Mouse (Mus musculus): ENCODE results near the gene Tns3.

The Tns3 gene

DNA sequence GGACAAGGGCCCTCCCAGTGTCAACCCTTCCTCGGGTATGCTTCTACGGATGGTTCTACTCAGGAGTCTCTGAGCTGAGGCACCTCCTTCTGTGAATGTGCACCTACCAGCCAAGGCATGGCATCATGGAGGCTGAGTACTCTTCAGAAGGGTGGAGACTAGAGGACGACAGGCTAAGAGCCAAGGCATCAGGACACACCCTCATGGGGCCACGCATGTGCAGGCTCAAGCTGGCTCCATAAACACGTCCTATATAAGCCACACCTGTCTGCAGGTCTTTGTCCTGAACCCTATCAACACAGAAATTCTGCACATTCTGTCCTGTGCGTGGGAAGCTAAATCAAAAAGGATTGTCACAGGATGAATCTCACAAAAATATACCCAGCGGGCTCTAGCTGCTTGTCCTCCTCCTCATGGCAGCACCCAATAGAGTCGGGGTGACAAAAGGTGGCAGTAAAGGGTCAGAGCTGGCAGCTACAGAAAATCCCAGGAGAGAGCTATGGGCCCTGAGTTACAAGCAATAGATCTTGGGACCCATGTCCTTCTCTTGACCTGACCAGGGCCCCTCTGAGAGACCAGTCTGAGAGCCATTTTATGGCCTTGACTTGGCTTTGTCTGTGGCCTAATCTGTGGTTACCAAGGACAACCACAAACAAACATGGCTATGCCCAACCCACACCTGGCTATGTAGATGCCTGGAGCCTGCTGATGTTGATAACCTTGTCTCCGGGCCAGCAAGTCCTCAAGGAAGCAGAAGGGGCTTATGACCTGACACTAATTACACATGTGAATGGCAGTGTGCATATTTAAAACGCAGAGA is 82.0 kb downstream of the Tns3 start:
- in situ Hi-C loops (cut with MboI, MseI), result no loop called here

DNA sequence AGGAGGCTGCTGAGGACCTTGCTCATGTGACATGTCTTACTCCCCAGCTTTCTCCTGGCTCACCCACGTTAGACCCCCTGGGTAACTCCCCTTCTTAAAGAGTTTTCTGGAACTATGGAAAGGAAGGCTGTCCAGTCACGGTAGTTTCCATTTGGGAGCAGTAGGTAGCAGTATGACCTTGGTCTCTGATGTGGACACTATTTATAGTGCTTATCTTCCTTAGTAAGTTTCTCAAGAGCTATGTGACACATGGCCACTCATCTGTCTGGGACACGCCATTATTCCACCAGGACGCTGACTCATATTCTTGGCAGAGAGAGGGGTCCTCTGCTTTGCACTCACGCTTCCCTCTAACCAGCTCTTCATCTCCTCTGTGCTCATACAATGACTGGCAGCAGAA is 84.5 kb downstream of the Tns3 start:
- in situ Hi-C loops (cut with MboI, MseI), result no loop called here

DNA sequence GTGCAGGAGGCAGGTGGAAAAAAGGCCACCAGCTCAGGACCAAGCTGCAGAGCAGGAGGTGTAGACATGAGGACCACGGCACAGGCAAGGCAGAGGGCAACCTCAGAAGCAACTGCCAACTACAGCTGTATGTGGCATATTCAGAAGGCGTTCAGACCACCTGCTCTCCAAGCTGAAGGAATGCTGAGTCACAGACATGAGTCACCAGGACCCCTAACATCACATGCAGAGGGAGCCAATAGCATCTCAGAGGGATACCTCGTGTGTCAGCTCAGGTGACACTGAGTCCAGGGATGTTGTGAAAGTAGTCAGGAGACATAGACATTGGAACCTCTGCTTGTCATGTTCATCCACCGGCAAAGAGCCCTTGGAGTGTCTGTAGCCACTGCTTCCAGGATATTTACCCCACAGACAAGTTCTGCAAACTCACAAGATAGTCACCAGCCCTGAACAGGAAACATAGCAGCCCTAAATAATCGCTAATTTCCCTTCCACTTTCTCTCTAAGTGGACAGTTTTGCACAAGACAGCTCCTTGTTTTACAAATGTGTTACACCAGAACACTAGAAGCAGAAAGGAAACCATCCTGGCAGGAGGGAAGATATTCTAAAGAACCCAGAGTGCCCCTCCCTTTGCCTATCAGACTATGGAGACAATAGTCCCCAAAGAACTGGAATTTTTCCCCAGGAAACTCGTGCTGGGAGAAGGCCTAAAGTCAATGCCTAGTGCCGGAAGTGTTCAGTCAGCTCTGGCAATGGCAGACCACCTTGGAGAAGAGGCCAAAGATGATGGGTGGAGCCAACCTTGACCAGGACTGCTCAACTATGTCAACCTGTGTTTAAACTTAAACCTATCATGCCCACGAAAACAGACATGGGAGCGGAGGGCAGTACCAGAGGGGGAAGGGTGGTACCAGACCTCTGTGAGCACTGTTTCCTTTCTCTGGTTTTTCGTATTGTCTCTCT is 88.8 kb downstream of the Tns3 start:
- in situ Hi-C loops (cut with MboI, MseI), result no loop called here

DNA sequence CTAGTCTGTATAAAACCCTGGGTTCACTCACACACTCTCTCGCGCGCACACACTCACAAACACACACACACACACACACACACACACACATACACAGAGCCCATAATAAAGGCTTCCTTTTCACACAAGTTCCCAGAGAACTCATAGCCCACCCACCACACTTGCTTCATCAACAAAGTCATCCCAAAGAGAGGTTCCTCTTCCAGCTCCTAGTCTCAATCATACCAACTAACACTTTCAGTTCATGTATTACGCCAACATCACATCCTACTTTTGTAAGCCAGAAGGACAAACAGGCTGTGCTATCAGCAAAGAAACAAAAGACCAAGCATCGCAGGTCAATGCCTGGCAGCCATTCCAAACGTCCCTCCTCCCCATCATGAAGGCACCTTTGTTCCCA is 89.8 kb downstream of the Tns3 start:
- in situ Hi-C loops (cut with MboI, MseI), result no loop called here

DNA sequence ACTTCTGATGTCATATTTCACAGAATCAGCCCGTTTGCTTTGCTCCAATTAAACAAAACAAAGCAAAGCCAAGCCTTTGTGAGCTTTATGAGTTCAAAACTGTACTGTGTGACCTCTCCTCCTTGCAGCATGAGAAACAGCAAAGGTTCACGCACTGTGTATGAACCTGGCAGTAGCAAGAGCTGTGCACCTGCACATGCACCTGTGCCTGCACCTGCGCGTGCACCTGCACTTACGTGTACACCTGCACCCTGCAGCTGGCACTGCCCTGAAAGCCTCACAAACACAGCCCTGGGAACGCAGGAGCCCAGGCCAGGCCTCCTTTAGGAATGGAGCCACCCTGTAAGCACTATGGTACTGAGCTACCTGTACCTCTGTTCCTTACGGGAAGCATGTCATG is 91.6 kb downstream of the Tns3 start:
- in situ Hi-C loops (cut with MboI, MseI), result no loop called here

DNA sequence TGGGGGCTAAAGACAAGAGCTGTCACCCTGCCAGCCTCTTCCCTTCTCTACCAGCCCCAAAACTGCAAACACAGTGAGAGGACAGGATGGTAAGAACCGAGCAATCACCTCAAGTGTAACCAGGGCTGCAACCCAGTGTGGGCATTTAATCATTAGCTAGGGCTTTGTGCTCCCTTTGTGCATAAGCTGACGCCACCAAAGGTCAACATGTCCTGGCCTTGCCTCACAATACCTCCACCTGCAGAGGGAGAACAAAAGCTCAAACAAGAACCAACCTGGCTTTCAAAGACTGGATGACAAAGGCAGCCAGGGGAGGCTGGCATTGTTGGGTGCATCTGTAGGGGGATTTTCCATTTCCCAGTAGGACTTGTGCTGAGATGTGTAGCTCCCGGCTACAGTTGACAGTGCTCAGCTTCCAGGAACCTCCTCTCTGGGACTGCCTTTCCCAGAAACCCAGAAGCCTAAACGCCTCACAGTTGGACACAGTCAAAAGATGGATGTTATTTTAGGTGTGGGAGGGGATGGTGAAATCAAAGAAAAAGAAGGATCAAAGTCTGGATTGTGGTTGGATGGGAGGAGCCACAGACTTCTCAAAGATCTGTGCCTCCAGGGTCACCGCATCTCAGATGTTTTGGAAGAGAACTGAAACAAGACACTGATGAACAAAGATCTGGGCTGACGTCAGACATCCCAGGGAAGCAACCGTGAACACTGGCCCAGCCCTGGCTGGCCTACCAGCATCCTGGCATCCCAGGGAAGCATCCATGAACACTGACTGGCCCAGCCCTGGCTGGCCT is 94.9 kb downstream of the Tns3 start:
- in situ Hi-C loops (cut with MboI, MseI), result no loop called here

DNA sequence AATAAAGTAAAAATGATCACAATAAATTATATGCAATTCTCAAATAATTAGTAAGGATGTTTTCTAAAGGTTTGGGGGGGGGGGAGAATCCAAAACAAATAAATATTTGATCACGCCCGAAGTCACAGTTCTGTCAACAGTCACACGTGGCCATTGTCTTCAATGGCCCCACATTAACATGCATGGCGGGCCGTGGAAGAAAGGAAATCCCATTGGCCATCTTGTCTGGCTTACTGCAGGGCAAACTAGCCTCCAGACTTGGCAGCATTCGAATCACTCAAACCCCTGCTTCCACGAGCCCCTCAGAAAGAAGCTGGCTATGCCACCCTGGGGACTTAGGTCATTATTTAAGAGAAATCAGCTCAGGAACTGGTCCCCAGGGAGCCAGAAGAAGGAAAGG is 95.5 kb downstream of the Tns3 start:
- in situ Hi-C loops (cut with MboI, MseI), result no loop called here

DNA sequence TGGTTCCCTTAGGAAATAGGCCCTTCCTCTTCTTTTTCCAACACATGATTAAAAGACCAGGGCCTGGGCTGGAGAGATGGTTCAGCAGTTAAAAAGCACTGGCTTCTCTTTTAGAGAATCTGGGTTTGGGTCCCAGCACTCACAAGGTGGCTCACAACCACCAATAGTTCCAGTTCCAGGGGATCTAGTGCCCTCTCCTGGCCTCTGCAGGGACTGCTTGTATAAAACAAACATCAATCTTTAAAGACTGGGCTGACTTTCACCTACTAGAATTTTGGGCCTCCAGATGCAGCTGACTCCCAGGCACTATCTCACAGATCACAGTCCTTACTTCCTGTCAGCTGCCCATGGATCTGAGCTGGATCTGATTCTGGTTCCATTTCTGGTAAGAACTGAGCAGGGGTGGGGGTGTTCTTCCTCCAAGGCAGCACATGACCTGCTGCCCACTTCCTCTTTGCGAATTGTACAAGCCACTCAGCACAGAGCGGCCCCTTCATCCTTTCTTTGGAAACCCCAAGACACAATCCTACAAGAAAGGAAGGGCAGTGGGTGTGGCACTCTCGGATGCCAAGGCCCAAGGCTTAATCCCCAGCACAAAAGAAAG is 98.0 kb downstream of the Tns3 start:
- in situ Hi-C loops (cut with MboI, MseI), result no loop called here

DNA sequence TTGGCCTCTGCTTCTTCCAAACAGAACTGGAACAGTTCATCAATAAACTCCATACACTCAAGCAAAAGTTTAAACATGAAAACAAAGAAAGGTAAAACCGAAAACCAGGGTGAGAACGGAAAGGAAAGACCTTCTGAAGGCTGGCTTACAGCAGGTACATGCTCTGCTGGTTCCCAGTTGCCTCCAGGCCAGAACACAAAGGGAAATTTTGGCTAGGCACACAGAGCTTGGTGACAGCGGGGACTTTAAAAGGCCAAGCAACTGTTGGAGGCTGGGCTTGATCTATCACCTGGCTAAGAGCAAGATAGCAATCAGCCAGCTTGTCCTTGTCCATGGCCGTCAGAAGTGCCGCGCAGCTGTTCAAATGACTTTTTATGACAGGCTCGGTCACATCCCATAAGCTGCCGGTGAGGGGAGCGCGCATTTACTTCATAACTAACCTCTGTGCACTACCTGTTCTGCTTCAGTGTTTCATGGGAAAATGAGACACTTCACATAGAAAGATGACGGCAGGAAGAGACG is 105.5 kb downstream of the Tns3 start:
- in situ Hi-C loops (cut with MboI, MseI), result no loop called here

DNA sequence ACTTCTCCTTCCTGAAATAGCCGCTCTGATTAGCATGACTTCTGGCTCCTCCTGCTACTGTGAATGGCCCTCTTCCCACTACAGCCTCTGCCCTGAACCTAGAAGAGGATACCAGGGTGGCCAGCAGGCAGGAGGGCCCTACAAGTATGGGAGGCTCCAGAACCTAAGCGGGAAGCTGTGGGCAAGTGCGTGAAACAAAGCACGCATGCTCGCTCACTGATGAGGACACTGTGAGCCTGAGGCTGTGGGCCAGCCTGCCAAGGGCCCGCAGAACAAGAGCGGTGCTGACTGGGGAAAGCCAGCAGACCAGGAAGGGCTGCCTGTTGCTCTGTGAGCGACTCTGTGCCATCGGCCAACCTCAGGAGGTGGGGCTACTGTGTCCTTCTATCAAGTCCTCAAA is 106.1 kb downstream of the Tns3 start:
- in situ Hi-C loops (cut with MboI, MseI), result no loop called here

DNA sequence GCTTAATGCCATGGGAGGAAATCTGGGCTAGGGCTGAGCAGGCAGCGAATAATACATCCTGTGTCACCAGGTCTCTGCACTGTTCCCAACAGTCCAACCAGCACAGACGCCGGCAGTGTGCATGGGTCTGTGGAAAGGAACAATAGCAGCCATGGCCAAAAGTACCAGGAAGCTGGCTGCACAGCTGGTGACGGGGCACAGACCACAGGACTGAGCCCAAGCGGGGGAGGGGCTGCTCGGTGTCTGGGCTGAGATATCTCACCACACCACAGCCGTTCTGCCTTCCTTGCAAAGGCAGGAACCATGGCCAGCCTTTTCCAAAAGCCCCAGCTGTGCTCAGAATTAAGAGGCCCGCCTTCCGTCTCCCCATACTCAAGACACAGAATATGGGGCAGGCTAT is 107.3 kb downstream of the Tns3 start:
- in situ Hi-C loops (cut with MboI, MseI), result no loop called here

DNA sequence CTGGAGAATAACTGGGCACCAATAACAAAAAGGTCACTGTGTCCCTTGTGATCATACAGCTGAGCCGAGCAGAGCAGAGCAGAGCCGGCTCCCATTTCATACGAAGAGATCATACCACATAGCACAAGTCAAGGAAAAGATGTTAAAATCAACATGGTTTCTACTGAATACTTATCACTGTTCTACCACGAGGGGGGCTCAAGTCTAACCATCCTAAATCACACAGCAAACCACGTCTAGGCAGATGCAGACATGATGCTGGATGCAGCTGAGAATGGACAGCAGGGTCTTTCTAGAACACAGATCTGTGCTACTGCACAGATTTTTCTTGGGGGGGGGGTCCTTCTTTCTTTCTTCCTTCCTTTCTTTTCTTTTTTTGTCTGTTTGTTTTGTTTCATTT is 112.6 kb downstream of the Tns3 start:
- in situ Hi-C loops (cut with MboI, MseI), result no loop called here

DNA sequence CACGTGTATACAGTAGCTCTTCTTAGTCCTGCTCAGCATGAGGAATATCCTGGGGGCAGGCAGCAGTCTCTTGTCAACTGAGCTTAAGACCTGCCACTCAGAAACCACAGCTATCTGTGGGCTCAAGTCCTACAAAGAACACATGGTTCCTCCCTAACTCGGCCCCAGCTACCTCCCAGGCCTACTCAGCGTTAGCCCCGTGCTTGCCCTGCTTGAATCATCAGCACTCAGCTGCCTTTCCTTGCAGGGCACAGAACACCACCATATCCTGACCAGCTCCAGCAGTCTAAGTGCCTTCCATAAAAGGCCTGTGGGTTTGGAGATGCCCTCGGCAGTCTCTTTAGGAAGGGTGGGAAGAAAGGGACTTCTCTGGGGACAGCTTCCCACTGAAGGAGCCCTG is 116.7 kb downstream of the Tns3 start:
- in situ Hi-C loops (cut with MboI, MseI), result no loop called here

DNA sequence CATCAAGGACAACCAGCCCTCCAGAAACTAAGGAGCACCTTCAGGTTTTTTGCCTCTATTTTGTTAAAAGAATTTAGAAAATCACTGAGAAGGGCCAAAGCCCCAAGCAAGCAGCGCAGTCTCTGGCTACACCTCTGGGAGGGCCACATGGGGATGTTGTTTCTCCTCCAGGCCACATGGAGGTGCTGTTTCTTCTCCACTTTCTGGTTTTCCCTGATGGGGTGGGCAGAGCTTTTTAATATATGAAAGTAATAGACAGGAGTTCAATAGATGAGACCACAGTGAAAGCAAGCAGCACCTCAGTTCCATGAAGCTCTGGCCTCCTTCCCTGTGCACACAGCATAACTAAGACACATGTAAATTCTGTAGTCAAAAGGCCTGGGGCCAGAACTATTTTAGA is 118.5 kb downstream of the Tns3 start:
- in situ Hi-C loops (cut with MboI, MseI), result no loop called here

DNA sequence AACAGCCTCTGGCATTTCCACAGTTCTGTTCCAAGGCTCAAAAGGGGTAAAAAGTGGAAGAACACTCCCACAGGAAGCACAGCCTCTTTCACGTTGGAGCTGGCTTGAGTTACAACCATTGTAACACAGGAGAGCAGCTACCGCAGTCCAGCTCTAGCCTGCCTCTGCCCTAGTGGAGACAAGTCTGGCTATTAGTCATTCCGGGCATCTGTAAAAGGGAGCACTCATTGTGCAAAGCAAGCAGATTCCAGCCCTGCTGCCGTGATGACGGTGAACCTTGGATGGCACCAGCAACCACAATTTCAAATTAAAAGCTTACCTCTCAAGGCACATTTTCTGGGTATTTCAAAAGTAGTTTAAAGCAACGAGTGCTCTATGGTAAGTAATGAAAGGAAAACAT is 120.0 kb downstream of the Tns3 start:
- in situ Hi-C loops (cut with MboI, MseI), result no loop called here

DNA sequence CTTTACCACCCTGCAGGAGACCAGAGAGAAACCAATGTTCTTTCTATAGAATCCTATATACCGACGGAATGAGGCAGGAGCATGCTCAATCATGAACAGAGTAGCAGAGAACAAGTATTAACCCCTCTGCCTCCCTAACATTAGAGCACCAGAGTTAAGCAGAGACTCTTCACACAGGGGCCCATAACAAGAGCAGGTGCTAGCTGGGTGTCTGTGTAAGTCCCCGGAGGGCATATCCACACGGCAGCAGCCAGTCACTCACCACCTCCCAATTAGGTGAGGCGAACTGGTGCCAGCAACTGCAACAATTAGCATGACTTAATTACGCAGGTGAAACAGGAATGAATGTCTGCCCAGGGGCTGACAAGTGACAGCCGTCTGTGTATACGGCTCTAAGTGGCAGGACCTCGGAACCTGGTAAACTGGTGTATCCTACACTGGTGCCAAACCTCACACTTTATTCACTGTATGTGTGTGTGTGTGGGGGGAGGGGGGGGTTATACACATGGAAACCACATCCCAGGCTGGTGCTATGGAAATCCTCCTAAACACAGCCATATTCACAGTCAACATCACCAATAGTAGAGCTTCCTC is 123.0 kb downstream of the Tns3 start:
- in situ Hi-C loops (cut with MboI, MseI), result no loop called here

DNA sequence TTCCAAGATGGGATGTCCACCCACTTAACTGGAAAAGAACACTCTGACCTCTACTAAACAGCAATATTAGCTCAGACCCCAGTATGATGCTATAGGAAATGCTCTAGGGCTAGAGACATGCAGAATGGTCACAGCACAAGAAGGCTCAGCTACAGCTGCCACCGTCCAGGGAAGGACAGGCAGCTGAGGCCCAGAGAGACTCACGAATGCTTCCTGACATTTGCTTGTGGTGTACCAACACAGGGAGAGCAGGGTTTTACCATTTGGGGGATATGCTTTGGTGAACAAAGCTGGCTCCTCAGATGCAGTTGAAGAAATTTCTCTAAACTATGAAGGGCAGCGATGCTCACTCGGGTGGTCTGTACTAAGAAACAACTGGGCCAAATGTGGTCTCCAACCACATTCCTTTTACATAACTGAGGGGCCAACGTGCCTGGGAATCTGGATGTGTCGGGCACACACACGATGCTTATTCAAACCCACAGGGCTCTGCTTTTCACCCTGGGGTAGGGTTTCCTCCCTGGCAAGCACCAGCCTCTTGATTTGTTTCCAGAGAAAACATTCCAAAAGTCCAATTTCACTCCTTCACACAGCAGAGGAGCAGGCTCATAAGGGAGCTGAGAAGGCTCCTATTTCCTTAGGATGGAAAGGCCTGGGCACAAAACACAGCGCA is 124.6 kb downstream of the Tns3 start:
- in situ Hi-C loops (cut with MboI, MseI), result loop anchor here (5.0 to 10.0 kb wide), 3 partner anchors 323 to 525 kb away; partner anchors contain the start of gene Pkd1l1

DNA sequence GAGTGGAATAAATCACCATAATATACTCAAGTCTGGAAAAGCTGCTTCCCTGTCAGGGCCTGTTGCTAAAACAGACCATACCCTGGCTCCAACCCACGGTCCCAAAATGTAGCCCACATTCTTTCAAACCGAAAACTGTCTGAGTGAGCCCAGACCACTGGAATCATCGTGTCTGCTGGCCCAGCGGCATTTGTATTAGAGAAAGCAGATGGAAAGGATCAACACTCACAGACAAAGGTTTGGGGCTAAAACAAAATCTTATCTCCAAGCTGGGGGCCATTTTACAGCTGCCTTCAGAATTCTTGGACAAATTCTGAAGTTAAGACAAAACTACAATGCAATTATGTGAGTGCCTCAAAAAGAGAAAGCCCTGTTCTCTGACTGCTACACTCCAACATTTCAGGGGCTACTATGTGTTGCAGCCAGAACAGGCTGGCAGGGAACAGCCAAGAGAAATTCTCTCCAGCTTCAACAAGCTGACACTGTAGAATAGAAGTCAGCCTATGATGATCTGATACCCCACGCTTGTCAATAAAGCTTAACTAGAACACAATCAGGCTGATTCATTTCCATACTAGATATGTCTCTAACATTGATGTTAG is 127.2 kb downstream of the Tns3 start:
- in situ Hi-C loops (cut with MboI, MseI), result loop anchor here (5.0 to 10.0 kb wide), 3 partner anchors 325 to 528 kb away; partner anchors contain the start of gene Pkd1l1

DNA sequence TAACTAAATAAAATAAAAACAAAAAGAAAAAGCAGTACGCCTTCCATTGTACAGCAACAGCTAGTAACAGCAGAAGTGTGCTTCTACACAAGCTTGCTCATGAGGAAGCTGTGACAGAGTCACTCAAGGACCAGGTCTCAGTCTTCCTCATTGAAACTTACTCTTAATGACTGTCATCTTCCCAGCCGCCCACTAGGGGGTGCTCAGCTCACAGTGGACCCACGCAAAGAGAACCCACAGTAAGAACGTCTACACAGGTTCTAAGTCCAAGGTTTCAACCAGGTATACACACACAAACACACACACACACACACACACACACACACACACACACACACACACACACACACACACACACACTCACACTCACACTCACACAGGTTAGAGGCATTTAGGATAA is 129.4 kb downstream of the Tns3 start:
- in situ Hi-C loops (cut with MboI, MseI), result loop anchor here (5.0 to 10.0 kb wide), 3 partner anchors 327 to 530 kb away; partner anchors contain the start of gene Pkd1l1

DNA sequence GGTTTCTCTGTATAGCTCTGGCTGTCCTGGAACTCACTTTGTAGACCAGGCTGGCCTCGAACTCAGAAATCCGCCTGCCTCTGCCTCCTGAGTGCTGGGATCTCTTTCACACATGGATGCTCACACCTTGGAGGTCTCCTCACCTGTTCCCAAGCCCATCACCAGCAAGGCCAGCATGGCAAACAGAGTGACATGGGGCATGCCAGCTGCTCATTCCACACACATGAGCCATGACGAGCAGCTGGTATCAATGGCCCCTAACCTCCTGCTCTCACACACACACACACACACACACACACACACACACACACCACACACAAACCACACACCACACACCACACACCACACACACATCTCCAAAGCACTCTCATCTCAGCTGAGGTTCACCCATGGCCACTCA is 131.6 kb downstream of the Tns3 start:
- in situ Hi-C loops (cut with MboI, MseI), result loop anchor here (10.0 kb wide), 2 partner anchors 442 to 532 kb away; partner anchors contain the start of gene Pkd1l1

Data from T-helper 2 cell (primary cell).